Comparison of ENCODE assay signal across 25 mouse cellular contexts in the genomic region with DNA sequence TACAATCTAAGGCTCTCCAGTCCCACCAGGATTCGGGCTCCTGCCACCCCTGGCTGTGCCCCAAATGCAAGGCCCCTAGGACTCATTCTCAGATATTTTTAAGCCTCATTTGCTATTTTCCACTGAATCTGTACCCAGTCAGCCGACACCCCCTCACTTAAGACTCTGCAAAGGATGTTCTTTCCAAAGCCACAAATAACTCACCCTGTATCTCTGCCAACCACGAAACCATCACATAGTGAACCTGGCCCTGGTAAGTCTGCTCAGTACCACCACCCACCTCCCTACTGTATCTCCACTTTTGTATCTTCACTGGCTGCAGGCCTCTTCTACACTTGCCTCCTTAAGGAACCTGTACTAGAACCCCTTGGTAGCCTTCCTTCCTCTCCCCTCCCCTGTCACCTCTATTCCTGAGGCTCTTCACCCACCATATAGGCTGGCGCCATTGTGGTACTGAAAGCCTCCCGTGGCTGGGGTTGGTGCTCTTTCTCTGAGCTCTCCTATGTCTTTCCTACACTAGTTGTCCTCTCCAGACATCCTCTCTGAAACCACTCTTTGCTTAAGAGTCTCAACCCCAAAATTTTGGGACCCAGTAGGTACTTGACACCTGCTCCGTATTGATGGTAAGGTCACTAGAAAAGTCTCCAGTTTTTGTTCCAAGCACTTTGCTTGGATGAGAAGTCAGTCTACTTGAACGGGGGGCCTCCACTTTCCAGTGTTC. TPM values are rescaled to one million over a fixed set of nuclear protein-coding genes. Genes with fewer than 3 reads are reported as not detected.
DNase-seq lines count a peak whose midpoint lies in the region; ATAC-seq lines count a peak whose summit lies in the region.
"Had no signal": no experiment of that assay in that cellular context is flagged by ENCODE, and none has a peak within 500 bp of the region (broad histone marks: within the 10 kb centered on the region; RNA-seq: fewer than 3 reads in every experiment).

No protein-coding gene starts in this region.

- DNase-seq in left cerebral cortex, adult 18-20 months (ENCODE audit: low spot score in 2 of 2) = peak; percentile 32 to 60
- DNase-seq in left cerebral cortex, postnatal 10 days (ENCODE audit: extremely low spot score in 1 of 2, low spot score in 2 of 2) = no peak
- peak; percentile 26 for DNase-seq in CD4-positive, CD25-positive, alpha-beta regulatory T cell, adult 2 months (ENCODE audit: low read depth, low spot score)
- peak; percentile 72 to 76 for DNase-seq in frontal cortex, adult 2 months (ENCODE audit: extremely low spot score in 1 of 2, low spot score in 1 of 2)
- DNase-seq in left cerebral cortex, postnatal 36 days (ENCODE audit: low spot score in 2 of 2) = peak; percentile 34 to 46
- no peak for DNase-seq in hindbrain, embryonic 10.5 days (ENCODE audit: low spot score)
- DNase-seq in hindbrain, embryonic 11.5 days (ENCODE audit: low spot score) = no peak
- DNase-seq: adrenal gland, postnatal 14 days; cerebellum, adult 9-10 months; gastrocnemius, postnatal 25 days; heart, adult 18-20 months; heart, postnatal 4 days; kidney, adult 11 months; kidney, postnatal 36 days; lung, embryonic 14.5 days; midbrain, embryonic 14.5 days; thymus, postnatal 14 days had no signal

- H3K9me3 ChIP-seq in hindbrain, embryonic 10.5 days = no peaks in the 10 kb centered on the region
- no peaks in the 10 kb centered on the region for H3K9me3 ChIP-seq in hindbrain, embryonic 11.5 days (ENCODE audit: control insufficient read depth, low read length)
- H3K9me3 ChIP-seq: embryonic facial prominence, embryonic 15.5 days; heart, embryonic 15.5 days; kidney, embryonic 15.5 days; neural tube, embryonic 12.5 days had no signal

- ATAC-seq in hindbrain, embryonic 11.5 days (ENCODE audit: low FRiP score) = no peak
- ATAC-seq: forebrain, embryonic 14.5 days had no signal

- H3K4me3 ChIP-seq in hindbrain, embryonic 10.5 days = no peak overlapping the region
- no peak overlapping the region for H3K4me3 ChIP-seq in hindbrain, embryonic 11.5 days (ENCODE audit: low read depth, low read length)
- H3K4me3 ChIP-seq: embryonic facial prominence, embryonic 15.5 days; heart, embryonic 15.5 days; kidney, embryonic 15.5 days; left cerebral cortex, adult 2 months; neural tube, embryonic 12.5 days had no signal

- no peak overlapping the region for H3K4me2 ChIP-seq in hindbrain, embryonic 11.5 days (replicated peaks; ENCODE audit: low read depth, low read length)
- H3K4me2 ChIP-seq: embryonic facial prominence, embryonic 15.5 days; heart, embryonic 15.5 days; kidney, embryonic 15.5 days; lung, embryonic 14.5 days; neural tube, embryonic 12.5 days had no signal

- WGBS in hindbrain, embryonic 10.5 days = 89% methylated on average over 7 of the region's 7 CpGs
- WGBS in hindbrain, embryonic 11.5 days = 93% methylated on average over 7 of the region's 7 CpGs

- intact Hi-C loops in left cerebral cortex, postnatal 10 days (cut with DNase I) = no loop called here
- intact Hi-C loops in left cerebral cortex, postnatal 36 days (cut with DNase I) = no loop called here

- peaks cover 29% of the 10 kb centered on the region for H3K36me3 ChIP-seq in hindbrain, embryonic 10.5 days
- no peaks in the 10 kb centered on the region for H3K36me3 ChIP-seq in hindbrain, embryonic 11.5 days (ENCODE audit: control insufficient read depth, insufficient read depth, low read length)
- H3K36me3 ChIP-seq: neural tube, embryonic 12.5 days had no signal

- H3K27ac ChIP-seq in hindbrain, embryonic 10.5 days = no peak overlapping the region
- H3K27ac ChIP-seq in hindbrain, embryonic 11.5 days (ENCODE audit: low read depth, low read length) = no peak overlapping the region
- H3K27ac ChIP-seq: embryonic facial prominence, embryonic 15.5 days; heart, embryonic 15.5 days; kidney, embryonic 15.5 days; left cerebral cortex, adult 2 months; liver, embryonic 14.5 days; neural tube, embryonic 12.5 days had no signal

- no peak overlapping the region for H3K9ac ChIP-seq in hindbrain, embryonic 11.5 days (ENCODE audit: low read depth, low read length)
- H3K9ac ChIP-seq: embryonic facial prominence, embryonic 15.5 days; heart, embryonic 15.5 days; kidney, embryonic 15.5 days; liver, embryonic 14.5 days; lung, embryonic 14.5 days; neural tube, embryonic 12.5 days had no signal

- H3K27me3 ChIP-seq in hindbrain, embryonic 10.5 days (ENCODE audit: insufficient read depth, poor library complexity, severe bottlenecking) = no peaks in the 10 kb centered on the region
- H3K27me3 ChIP-seq in hindbrain, embryonic 11.5 days (ENCODE audit: control insufficient read depth, insufficient read depth, low read length) = no peaks in the 10 kb centered on the region
- H3K27me3 ChIP-seq: embryonic facial prominence, embryonic 15.5 days; heart, embryonic 15.5 days; kidney, embryonic 15.5 days; neural tube, embryonic 12.5 days had no signal

- 0 out of 2 replicates have a peak, but pooled peaks cover 3% of the 10 kb centered on the region for H3K4me1 ChIP-seq in hindbrain, embryonic 10.5 days (replicated peaks)
- no peaks in the 10 kb centered on the region for H3K4me1 ChIP-seq in hindbrain, embryonic 11.5 days (replicated peaks; ENCODE audit: control insufficient read depth, insufficient read depth, low read length)
- H3K4me1 ChIP-seq: neural tube, embryonic 12.5 days had no signal

RNA-seq across cellular contexts. Expression of a gene that starts 32.7 kb away (rescaled TPM):
- total RNA-seq in left cerebral cortex, adult 18-20 months (2021) = under 1 TPM; 0.23 to 0.49 TPM
- total RNA-seq in left cerebral cortex, postnatal 10 days (2021) = under 1 TPM; 0.10 to 0.30 TPM
- 0.13 and 0.16 TPM in 2 replicates for polyA plus RNA-seq in frontal cortex, adult 2 months (2012; rRNA removed)
- under 1 TPM; 0.27 to 0.86 TPM for total RNA-seq in left cerebral cortex, postnatal 36 days (2021)
- 0.05 TPM in 1 of 2 replicates, not detected in the other for polyA plus RNA-seq in hindbrain, embryonic 10.5 days (2016; fragmentation: Nextera tagmentation; extraction: Ambion mirVana)
- 0.05 TPM in 1 of 2 replicates, not detected in the other for polyA plus RNA-seq in hindbrain, embryonic 11.5 days (2014; fragmentation: Nextera tagmentation; extraction: Ambion mirVana)
- total RNA-seq: common myeloid progenitor, adult 5-6 weeks had no signal
- polyA plus RNA-seq: forebrain, embryonic 14.5 days; midbrain, embryonic 14.5 days had no signal

RNA-seq across cellular contexts. Expression of a gene that starts 48.1 kb away (rescaled TPM):
- 10 to 100 TPM; 33.3 to 37.5 TPM for total RNA-seq in left cerebral cortex, adult 18-20 months (2021)
- 10 to 100 TPM; 43.3 to 46.2 TPM for total RNA-seq in left cerebral cortex, postnatal 10 days (2021)
- 9.9 and 10.6 TPM in 2 replicates for polyA plus RNA-seq in frontal cortex, adult 2 months (2012; rRNA removed)
- 10 to 100 TPM; 36.9 to 41.2 TPM for total RNA-seq in left cerebral cortex, postnatal 36 days (2021)
- 2.0 and 2.1 TPM in 2 replicates for polyA plus RNA-seq in hindbrain, embryonic 10.5 days (2016; fragmentation: Nextera tagmentation; extraction: Ambion mirVana)
- polyA plus RNA-seq in hindbrain, embryonic 11.5 days (2014; fragmentation: Nextera tagmentation; extraction: Ambion mirVana) = 3.3 and 3.5 TPM in 2 replicates
- total RNA-seq: common myeloid progenitor, adult 5-6 weeks had no signal

Comparison
In these comparisons a context has a peak if more than half of its experiments do, and no peak if none do; other contexts are left out.
1. DNase-seq: peak in left cerebral cortex, adult 18-20 months (2 of 2), CD4-positive, CD25-positive, alpha-beta regulatory T cell, adult 2 months (single experiment), frontal cortex, adult 2 months (2 of 2) and left cerebral cortex, postnatal 36 days (2 of 2); none in left cerebral cortex, postnatal 10 days (0 of 2), hindbrain, embryonic 10.5 days (single experiment) and hindbrain, embryonic 11.5 days (single experiment).